Mouse (Mus musculus) heart, postnatal 0 days (tissue): Measurements from ENCODE around the gene Plpp3. TPM values are rescaled to one million over a fixed set of nuclear protein-coding genes. Genes with fewer than 3 reads are reported as not detected.

Experiments
- ATAC-seq: fragments of 200-750 bp; cut with Nextera tagmentation; 2 replicates; pipeline ENCODE4 v1.8.0; 2017; ENCODE audit warnings: low read depth, moderate number of reproducible peaks, moderate library complexity; ENCODE audit not compliant: insufficient read depth
- DNase-seq: peaks from one replicate; pipeline ENCODE4 v3.0.0-alpha.2; 2016; ENCODE audit warnings: low spot score
- H3K27ac ChIP-seq: fragments of 300-500 bp; sonication (generic); 2 replicates; pipeline ENCODE4 v1.5.1; 2014; ENCODE audit warnings: low read depth, mild to moderate bottlenecking
- H3K27me3 ChIP-seq: fragments of 300-500 bp; sonication (generic); 2 replicates; pipeline ENCODE4 v1.6.1; 2014; ENCODE audit warnings: low read length, mixed read lengths; ENCODE audit not compliant: control insufficient read depth, insufficient read depth
- H3K36me3 ChIP-seq: fragments of 300-500 bp; sonication (generic); replicated peaks from 2 replicates; pipeline ENCODE4 v1.6.1; 2014; ENCODE audit warnings: low read length, mixed read lengths; ENCODE audit not compliant: control insufficient read depth, insufficient read depth
- H3K4me1 ChIP-seq: fragments of 300-500 bp; sonication (generic); 2 replicates; pipeline ENCODE4 v1.6.1; 2014; ENCODE audit warnings: antibody characterized with exemption; ENCODE audit not compliant: control insufficient read depth, insufficient read depth
- H3K4me2 ChIP-seq: fragments of 300-500 bp; sonication (generic); 2 replicates; pipeline ENCODE4 v1.6.1; 2014; ENCODE audit warnings: low read depth, mild to moderate bottlenecking, low read length, moderate library complexity
- H3K4me3 ChIP-seq: fragments of 300-500 bp; sonication (generic); 2 replicates; pipeline ENCODE4 v1.5.1; 2014; ENCODE audit warnings: low read depth, low read length
- H3K9ac ChIP-seq: fragments of 300-500 bp; sonication (generic); replicated peaks from 2 replicates; pipeline ENCODE4 v1.6.1; 2014; ENCODE audit warnings: low read depth, low read length, mixed read lengths
- H3K9me3 ChIP-seq: fragments of 300-500 bp; sonication (generic); replicated peaks from 2 replicates; pipeline ENCODE4 v1.6.1; 2016; ENCODE audit warnings: low read length; ENCODE audit not compliant: control insufficient read depth
- CTCF ChIP-seq: IDR thresholded peaks from 2 replicates; pipeline ENCODE4 v1.5.1; 2016; ENCODE audit warnings: antibody characterized with exemption, control low read depth, low read depth
- EP300 ChIP-seq: IDR thresholded peaks from 2 replicates; pipeline ENCODE4 v1.6.1; 2016; ENCODE audit warnings: antibody characterized with exemption, low read depth
- WGBS: fragments of 180-500 bp; shearing (Covaris S2); extraction: QIAGEN DNeasy Blood & Tissue Kit; methylation state at CpG from one replicate; pipeline ENCODE4 v1.1.7; 2014; 5-methylcytosine and 5-hydroxymethylcytosine counted together
- polyA plus RNA-seq: library from polyadenylated mRNA; unstranded; fragments of >200 nt; fragmentation: Nextera tagmentation; extraction: Ambion mirVana; gene quantifications from 2 replicates; pipeline ENCODE4 v1.2.1, GENCODE M21; 2015
- total RNA-seq: library from RNA; depleted of rRNA; stranded (reverse); fragments of >200 nt; gene quantifications from 2 replicates; pipeline ENCODE4 v1.2.3, GENCODE M21; 2014; ENCODE audit warnings: low replicate concordance; rRNA removed

Gene Plpp3
- total RNA-seq (57.0 and 65.5 TPM in 2 replicates), polyA plus RNA-seq (56.4 and 64.1 TPM in 2 replicates)

DNA sequence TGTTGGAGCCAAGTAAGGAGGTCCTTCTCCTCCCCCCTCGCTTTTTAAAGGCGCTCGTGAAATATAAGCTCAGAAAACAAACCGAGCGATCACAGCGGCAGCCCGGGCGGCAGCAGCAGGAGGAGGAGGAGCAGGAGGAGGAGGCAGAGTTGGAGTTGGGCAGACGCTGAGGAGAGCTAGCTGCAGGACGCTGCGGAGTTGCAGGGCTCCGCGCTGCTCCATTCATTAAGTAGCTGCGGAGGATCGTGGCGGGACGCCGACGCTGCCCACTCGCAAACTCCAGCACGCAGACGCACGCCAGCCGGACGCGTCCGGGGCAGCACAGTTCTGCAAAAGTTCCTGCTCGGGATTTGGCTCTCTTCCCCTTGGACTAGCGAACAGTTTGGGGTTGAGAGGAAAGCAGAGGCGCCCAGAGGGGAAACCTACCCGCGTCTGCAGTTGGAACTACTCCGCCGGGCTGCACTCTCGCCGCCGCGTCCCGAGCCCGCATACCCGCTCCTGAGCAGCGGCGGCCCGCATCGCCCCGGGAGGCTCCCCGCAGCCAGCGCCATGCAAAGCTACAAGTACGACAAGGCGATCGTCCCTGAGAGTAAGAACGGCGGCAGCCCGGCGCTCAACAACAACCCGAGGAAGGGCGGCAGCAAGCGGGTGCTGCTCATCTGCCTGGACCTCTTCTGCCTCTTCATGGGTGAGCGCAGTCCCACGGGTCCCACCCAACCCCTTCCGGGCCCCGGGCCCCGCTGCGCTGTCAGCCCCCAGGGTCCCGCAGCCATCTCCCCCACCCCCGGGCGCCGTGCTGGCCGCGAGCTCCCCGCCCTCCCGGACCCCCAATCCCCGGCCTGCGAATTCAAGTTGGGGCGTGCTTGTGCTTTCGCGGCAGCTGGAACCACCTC is at the start of gene Plpp3:
Gene Plpp3, plus strand, starts transcription at position 72 of the 893 bp plus-strand sequence.
- peak within 1 kb of the TSS; percentile 89 for H3K27ac ChIP-seq
- under 1% methylated on average over 74 of the region's 77 CpGs for WGBS
- peak; percentile 52; the same call in 1 of the 2 replicates for TF ChIP-seq EP300
- TF ChIP-seq CTCF, result no peak
- DNase-seq (peak; percentile 89), ATAC-seq (peak; percentile 84)
- H3K27me3 ChIP-seq, result 0 out of 2 replicates have a peak, but pooled peaks cover 3% of the 10 kb centered on the region
- H3K9ac ChIP-seq, result peak within 1 kb of the TSS; percentile 90
- peak within 1 kb of the TSS; percentile 69 for H3K4me2 ChIP-seq
- H3K4me1 ChIP-seq, result no peaks in the 10 kb centered on the region
- no peaks in the 10 kb centered on the region for H3K9me3 ChIP-seq
- peaks cover 11% of the 10 kb centered on the region; the same call in 1 of the 2 replicates for H3K36me3 ChIP-seq
- peak within 1 kb of the TSS; percentile 92 for H3K4me3 ChIP-seq

DNA sequence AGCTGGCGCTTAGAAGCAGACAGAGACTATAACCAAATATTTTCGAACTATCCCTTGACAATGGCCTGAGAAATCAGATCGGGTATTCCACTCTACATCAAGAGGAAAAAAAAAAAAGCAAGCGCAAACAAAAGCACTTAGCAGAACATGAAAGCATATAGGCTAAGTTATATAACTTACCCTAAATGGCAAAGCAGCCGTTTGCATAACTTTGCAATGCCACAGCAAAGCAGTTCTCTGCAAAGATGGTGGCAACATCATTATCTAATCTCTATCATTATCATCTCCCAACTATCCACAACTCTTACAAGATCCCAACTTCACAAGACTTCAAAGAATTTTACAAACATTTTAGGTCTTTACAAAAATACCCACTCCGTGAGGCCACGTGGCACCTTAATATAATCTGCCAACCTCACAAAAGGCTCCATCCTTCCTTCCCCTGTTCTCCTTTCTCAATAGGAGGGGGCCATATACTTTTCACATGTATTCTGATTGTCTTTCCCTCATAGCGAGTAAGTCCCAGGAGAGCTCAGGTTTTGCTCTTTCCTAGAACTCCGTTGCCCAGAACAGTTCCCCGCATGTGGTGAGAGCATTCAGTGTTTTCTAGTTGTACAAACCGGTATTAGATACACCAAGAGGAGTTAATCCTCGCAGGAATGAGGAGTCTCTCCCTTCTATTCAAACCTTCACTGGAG is 49.1 kb upstream of the Plpp3 start:
- Histone ChIP-seq H3K27me3 (no peaks in the 10 kb centered on the region), H3K27ac (peak overlapping the region; percentile 99), H3K4me1 (peaks cover 26% of the 10 kb centered on the region; the same call in 1 of the 2 replicates), H3K36me3 (no peaks in the 10 kb centered on the region), H3K9me3 (no peaks in the 10 kb centered on the region), H3K4me2 (peak overlapping the region; percentile 77), H3K4me3 (peak overlapping the region; percentile 80), H3K9ac (peak overlapping the region; percentile 95)
- ATAC-seq, result no peak
- TF ChIP-seq EP300 (no peak), CTCF (no peak)
- DNase-seq, result no peak
- 26% methylated on average over 12 of the region's 12 CpGs for WGBS

DNA sequence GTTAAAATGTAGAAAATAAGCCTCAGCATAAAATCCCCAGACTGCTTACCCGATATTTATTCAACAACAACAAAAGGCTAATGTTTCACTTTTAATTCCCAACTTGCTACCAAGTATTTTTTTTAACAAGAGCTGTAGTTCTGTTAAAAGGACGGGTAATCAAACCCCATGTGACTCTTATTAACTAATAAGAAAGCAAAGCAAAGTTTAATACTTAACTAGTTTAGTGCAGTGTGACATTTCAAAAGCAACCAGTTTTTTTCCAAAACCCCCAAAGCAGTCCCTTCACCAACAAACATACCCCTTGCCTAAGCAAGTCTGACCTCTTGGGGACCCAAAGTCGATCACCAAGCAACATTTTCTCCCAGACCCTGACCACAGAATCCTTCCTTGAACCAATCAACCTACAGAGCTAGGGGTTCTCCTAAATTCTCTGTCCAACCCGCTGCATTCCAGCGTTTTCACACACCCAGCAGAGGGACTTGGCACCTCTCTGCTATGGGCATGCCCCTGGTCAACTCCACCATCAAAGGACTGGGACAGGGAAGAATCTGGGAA is 48.4 kb upstream of the Plpp3 start:
- no peaks in the 10 kb centered on the region for H3K36me3 ChIP-seq
- no peaks in the 10 kb centered on the region for H3K9me3 ChIP-seq
- H3K27ac ChIP-seq, result peak overlapping the region; percentile 99
- ATAC-seq, result no peak
- H3K4me2 ChIP-seq, result peak overlapping the region; percentile 77
- no peak for DNase-seq
- H3K27me3 ChIP-seq, result no peaks in the 10 kb centered on the region
- peak overlapping the region; percentile 80 for H3K4me3 ChIP-seq
- 15% methylated on average over 5 of the region's 5 CpGs for WGBS
- H3K4me1 ChIP-seq, result peaks cover 26% of the 10 kb centered on the region; the same call in 1 of the 2 replicates
- no peak for TF ChIP-seq CTCF
- no peak for TF ChIP-seq EP300
- H3K9ac ChIP-seq, result peak overlapping the region; percentile 95

DNA sequence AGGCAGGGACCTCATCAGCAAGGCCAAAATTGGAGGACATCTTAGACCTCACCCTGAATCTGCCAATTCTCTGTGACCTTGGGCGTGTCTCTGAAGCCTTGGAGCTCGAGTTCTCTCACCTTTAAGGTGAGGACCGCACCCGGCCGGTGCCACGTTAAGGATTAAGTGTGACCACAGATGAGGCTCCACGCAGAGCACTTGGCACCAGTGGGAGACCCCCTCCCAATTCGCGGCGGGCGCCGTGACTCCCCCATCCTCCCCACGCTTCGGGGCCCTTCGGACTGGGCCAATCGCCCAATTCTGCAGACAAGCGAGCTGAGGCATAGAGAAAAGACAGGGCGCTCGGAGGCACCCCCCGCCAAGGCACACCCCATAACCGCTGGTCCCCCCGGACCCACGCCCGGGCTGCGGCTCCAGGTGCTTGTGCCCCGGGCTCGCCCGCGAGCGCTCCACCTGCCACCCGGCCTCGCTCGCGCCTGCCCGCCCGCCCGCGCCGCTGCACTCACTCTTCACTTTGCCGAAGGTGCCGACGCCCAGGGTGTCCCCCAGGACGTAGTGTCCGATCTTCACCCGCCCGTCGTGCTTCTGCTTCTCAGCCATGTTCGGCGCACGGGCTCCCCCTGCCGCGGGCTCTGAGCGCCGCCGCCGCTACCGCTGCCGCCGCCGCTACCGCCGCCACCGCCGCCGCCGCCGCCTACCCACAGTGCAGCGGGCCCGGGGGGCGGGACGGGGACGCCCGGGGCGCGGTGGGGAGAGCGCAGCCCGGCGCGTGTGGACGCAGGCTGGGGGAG is 47.8 kb upstream of the Plpp3 start, which contains the start of gene Prkaa2:
Gene Prkaa2, minus strand, starts transcription at position 692 of the 791 bp plus-strand sequence.
- TF ChIP-seq EP300 (no peak), CTCF (no peak)
- peak within 1 kb of the TSS; percentile 99 for H3K27ac ChIP-seq
- H3K4me2 ChIP-seq, result peak within 1 kb of the TSS; percentile 77
- H3K9ac ChIP-seq, result peak within 1 kb of the TSS; percentile 95
- DNase-seq (peak; percentile 55), ATAC-seq (peak; percentile 90)
- no peaks in the 10 kb centered on the region for H3K27me3 ChIP-seq
- peaks cover 26% of the 10 kb centered on the region; the same call in 1 of the 2 replicates for H3K4me1 ChIP-seq
- under 1% methylated on average over 79 of the region's 80 CpGs for WGBS
- H3K36me3 ChIP-seq, result no peaks in the 10 kb centered on the region
- H3K9me3 ChIP-seq, result no peaks in the 10 kb centered on the region
- H3K4me3 ChIP-seq, result peak within 1 kb of the TSS; percentile 80
